Mouse (Mus musculus) central nervous system, embryonic 11.5 days (tissue): Measurements from ENCODE around the gene Mapk11. TPM values are rescaled to one million over a fixed set of nuclear protein-coding genes. Genes with fewer than 3 reads are reported as not detected.

Experiments used
- polyA plus RNA-seq: library from polyadenylated mRNA; depleted of rRNA; stranded (reverse); fragments of >200 nt; gene quantifications from 2 replicates; pipeline ENCODE4 v1.2.3, GENCODE M21; 2012; rRNA removed

Mapk11 gene
- 44.8 and 63.0 TPM in 2 replicates for polyA plus RNA-seq

GRCm38 (mm10) chr15:89149271-89150040 lies at the start of gene Mapk11:
Gene Mapk11, minus strand, starts transcription at chr15:89149628.

GRCm38 (mm10) chr15:89196313-89196706 lies 46.9 kb upstream of the Mapk11 start, which contains the start of gene Dennd6b:
Gene Dennd6b, minus strand, starts transcription at chr15:89196496.

DNA sequence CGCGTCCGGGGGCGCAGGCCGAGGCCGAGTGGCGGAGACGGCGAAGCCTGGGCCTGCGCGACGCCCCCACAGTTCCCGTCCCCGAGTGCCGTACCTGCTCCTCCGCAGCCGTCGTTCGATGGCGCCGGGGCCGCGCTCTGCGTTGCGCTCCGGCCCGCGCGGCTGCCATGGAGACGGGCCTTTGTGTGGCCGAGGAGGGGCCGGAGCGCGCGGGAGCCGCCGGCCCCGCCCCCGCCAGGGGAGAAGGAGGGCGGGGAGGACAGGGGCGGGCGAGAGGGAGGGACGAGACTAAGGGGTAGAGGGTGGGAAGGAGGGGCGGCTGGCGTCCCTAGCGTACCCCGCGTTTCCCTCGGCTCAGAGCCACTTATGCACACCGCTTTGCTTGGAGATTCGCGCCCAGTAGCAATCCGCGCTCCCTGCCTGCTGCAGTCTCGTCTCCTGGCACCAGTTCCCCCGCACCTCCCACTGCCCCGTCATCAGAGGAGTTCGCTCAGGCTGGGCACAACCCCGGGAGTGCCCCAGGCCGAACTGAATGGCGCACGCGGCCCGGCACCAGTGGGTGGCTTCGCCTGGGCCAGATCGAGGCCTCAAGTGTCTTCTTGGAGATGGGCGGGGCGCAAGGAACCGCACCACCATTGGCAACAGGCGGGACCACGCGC lies 31.3 kb upstream of the Mapk11 start, which contains the start of gene Plxnb2:
Gene Plxnb2 (minus strand): TSS at position 218 of the 659 bp plus-strand sequence.

DNA sequence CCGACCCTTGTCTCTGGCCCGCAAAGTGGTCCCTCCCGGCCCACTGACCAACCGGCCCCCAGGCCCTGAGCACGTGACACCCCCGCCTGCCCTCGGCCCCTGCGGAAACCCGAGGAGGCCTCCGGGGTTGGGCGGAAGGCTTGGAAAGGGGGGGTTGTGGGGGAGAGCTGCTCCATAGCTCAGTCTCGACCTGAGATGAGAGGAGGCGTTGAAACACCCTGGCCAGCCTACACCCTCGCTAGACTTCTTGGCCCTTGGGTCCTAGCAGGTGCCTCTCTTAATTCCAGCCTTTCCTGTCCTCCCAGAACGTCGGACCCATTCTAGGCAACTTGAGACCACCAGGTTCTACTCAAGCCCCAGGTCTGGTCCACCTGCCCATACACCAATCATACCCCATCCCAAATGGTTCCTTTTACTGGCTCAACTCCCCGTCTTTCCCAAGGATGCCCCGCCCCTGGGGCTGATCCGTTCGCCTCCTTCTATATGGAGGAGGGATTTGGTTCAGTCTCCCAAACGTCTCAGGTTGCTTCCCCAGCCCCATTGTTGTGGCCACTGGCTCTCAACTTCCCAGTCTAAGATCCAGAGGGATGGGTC lies 8.7 kb downstream of the Mapk11 start, which contains the start of gene Mapk12:
Gene Mapk12 (minus strand): TSS at position 45 of the 594 bp plus-strand sequence.

DNA sequence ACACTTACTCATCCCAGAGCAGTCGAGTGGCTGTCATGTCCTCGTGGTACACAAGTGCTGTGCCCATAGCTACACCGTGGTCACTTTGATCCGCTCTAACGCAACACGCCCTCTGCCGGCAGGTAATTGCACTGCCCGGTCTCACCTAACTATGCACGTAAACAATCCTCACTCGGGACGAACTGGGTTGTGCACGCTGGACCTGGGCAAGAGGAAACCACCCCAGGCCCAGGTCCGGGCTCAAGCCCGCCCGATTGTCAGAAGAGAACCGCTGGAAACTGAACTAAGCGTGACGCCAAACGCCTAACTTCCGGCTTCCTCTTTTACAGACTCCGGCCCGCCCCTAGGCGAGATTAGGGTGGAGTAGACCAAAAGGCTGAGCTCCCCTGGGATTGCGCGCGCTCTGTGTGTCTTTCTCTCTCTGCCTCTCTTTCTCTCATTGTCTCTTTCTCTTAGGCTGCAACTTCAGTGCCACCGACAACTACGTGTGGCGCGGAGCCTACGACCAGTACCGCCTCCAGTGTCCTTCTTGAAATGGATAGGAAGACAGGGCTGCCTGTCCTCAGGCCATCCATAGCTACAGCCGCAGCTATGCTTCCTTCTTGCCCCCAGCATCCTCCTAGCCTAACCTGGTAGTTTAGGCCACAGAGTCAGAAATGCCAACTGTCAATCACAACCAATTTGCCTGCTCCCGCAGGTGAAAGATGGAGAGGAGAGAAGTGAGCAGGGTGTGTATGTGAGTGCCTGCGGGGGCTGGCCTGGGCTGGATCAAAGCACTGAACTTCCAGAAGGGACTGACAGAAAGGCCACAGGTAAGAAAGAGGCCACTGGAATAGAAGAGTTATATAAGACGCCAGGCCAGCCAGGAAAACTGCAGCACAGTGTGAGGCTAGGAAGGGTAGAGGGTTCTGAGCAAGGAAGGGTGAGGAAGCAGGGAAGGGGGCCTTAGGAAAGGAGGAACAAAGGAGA lies 20.8 kb downstream of the Mapk11 start, which contains the start of gene Hdac10:
Gene Hdac10 (minus strand): TSS at position 319 of the 969 bp plus-strand sequence.

GRCm38 (mm10) chr15:89122649-89123366 lies 26.6 kb downstream of the Mapk11 start, which contains the start of gene Tubgcp6:
Gene Tubgcp6, minus strand, starts transcription at chr15:89123112.

Other genes with a start within 250 kb of the Mapk11 start
- gene Ttll8, start 195.2 kb downstream of the Mapk11 start, polyA plus RNA-seq = 0.11 and 0.22 TPM in 2 replicates
- gene Mlc1, start 170.6 kb downstream of the Mapk11 start, polyA plus RNA-seq = 3.5 and 5.4 TPM in 2 replicates
- gene Mov10l1, start 166.7 kb downstream of the Mapk11 start, polyA plus RNA-seq = 0.61 and 0.62 TPM in 2 replicates
- gene Panx2, start 89.9 kb downstream of the Mapk11 start, polyA plus RNA-seq = 2.8 and 2.9 TPM in 2 replicates
- gene Trabd, start 74.5 kb downstream of the Mapk11 start, polyA plus RNA-seq = 40.6 and 43.7 TPM in 2 replicates
- gene Selenoo, start 60.5 kb downstream of the Mapk11 start, polyA plus RNA-seq = 22.6 and 28.3 TPM in 2 replicates
- gene Tubgcp6, start 26.5 kb downstream of the Mapk11 start, polyA plus RNA-seq = 33.0 and 40.9 TPM in 2 replicates
- 21.1 and 23.7 TPM in 2 replicates for gene Hdac10, start 20.9 kb downstream of the Mapk11 start, polyA plus RNA-seq
- gene Mapk12, start 8.9 kb downstream of the Mapk11 start, polyA plus RNA-seq = 30.6 and 57.6 TPM in 2 replicates
- gene Plxnb2, start 31.2 kb upstream of the Mapk11 start, polyA plus RNA-seq = 160 and 177 TPM in 2 replicates
- 46.6 and 50.5 TPM in 2 replicates for gene Dennd6b, start 46.9 kb upstream of the Mapk11 start, polyA plus RNA-seq
- gene Ppp6r2, start 61.9 kb upstream of the Mapk11 start, polyA plus RNA-seq = 74.0 and 92.8 TPM in 2 replicates
- 144 and 184 TPM in 2 replicates for gene Sbf1, start 165.7 kb upstream of the Mapk11 start, polyA plus RNA-seq
- gene Adm2, start 173.1 kb upstream of the Mapk11 start, polyA plus RNA-seq = 0.16 and 0.50 TPM in 2 replicates
- 0.10 and 0.11 TPM in 2 replicates for gene Miox, start 184.8 kb upstream of the Mapk11 start, polyA plus RNA-seq
- 33.1 and 38.1 TPM in 2 replicates for gene Lmf2, start 206.0 kb upstream of the Mapk11 start, polyA plus RNA-seq
- gene Ncaph2, start 206.1 kb upstream of the Mapk11 start, polyA plus RNA-seq = 124 and 153 TPM in 2 replicates
- gene Sco2, start 224.2 kb upstream of the Mapk11 start, polyA plus RNA-seq = 13.7 and 16.9 TPM in 2 replicates
- gene Tymp, start 227.4 kb upstream of the Mapk11 start, polyA plus RNA-seq = 1.4 TPM in 2 replicates
- 0.43 and 0.58 TPM in 2 replicates for gene Odf3b, start 229.7 kb upstream of the Mapk11 start, polyA plus RNA-seq
- gene Klhdc7b, start 235.3 kb upstream of the Mapk11 start, polyA plus RNA-seq = not detected in 2 replicates